Mouse (Mus musculus) limb, embryonic 12.5 days (tissue): Measurements from ENCODE around the gene Hamp2. TPM values are rescaled to one million over a fixed set of nuclear protein-coding genes. Genes with fewer than 3 reads are reported as not detected.
A peak's percentile ranks its signal among the peaks of the same experiment; 100 is the strongest.

Source experiments
- ATAC-seq: fragments of 200-750 bp; cut with Nextera tagmentation; 2 replicates; pipeline ENCODE4 v1.8.0; 2017; ENCODE audit warnings: low read depth, moderate TSS enrichment; ENCODE audit not compliant: insufficient number of reproducible peaks, insufficient read depth, low FRiP score, low TSS enrichment
- H3K27ac ChIP-seq: fragments of 300-500 bp; sonication (generic); 2 replicates; pipeline ENCODE4 v1.5.1; 2016; ENCODE audit warnings: mild to moderate bottlenecking, moderate library complexity
- H3K27me3 ChIP-seq: fragments of 300-500 bp; sonication (generic); 2 replicates; pipeline ENCODE4 v1.6.1; 2016; ENCODE audit warnings: mild to moderate bottlenecking, moderate library complexity
- H3K36me3 ChIP-seq: fragments of 300-500 bp; sonication (generic); 2 replicates; pipeline ENCODE4 v1.6.1; 2016; ENCODE audit warnings: mild to moderate bottlenecking, moderate library complexity
- H3K4me1 ChIP-seq: fragments of 300-500 bp; sonication (generic); replicated peaks from 2 replicates; pipeline ENCODE4 v1.6.1; 2016
- H3K4me2 ChIP-seq: fragments of 300-500 bp; sonication (generic); 2 replicates; pipeline ENCODE4 v1.6.1; 2016; ENCODE audit warnings: mild to moderate bottlenecking, moderate library complexity
- H3K4me3 ChIP-seq: fragments of 300-500 bp; sonication (generic); replicated peaks from 2 replicates; pipeline ENCODE4 v1.5.1; 2016; ENCODE audit warnings: mild to moderate bottlenecking
- H3K9ac ChIP-seq: fragments of 300-500 bp; sonication (generic); replicated peaks from 2 replicates; pipeline ENCODE4 v1.6.1; 2016; ENCODE audit warnings: mild to moderate bottlenecking, moderate library complexity
- H3K9me3 ChIP-seq: fragments of 300-500 bp; sonication (generic); 2 replicates; pipeline ENCODE4 v1.6.1; 2016; ENCODE audit warnings: mild to moderate bottlenecking, moderate library complexity
- WGBS: fragments of 180-500 bp; shearing (Covaris S2); methylation state at CpG from one replicate; pipeline ENCODE4 v1.1.7; 2016; 5-methylcytosine and 5-hydroxymethylcytosine counted together
- polyA plus RNA-seq: library from polyadenylated mRNA; unstranded; fragments of >200 nt; fragmentation: Nextera tagmentation; extraction: Ambion mirVana; gene quantifications from 2 replicates; pipeline ENCODE4 v1.2.1, GENCODE M21; 2016

The Hamp2 gene
- polyA plus RNA-seq, 1 experiment from 2014 or later, result not detected

- H3K36me3 ChIP-seq, result no peaks in the 10 kb centered on the region
- 69% methylated on average over 3 of the region's 3 CpGs for WGBS
- H3K27ac ChIP-seq, result no peak overlapping the region
Measured at GRCm38 (mm10) chr7:30920217-30920616, 4.3 kb downstream of the Hamp2 start.

DNA sequence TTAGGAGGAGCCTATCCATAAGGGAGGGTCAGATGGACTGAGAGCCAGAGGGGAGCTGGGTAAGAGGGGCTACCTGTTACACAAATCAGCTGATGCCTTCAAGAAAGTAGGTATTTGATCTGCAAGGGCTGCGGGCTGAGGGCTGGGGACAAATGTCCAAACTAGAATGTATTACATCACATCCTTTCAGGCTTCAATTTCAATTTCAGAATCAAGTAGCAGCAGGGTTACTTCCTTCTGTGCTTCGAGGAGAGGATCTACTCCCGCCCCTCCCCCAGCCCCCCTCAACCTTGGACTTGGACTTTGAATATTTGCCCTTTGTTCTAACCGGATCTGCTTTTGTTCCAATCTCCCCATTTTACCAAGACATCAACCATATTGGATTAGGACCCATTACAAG is 7.3 kb downstream of the Hamp2 start:
- no peak for ATAC-seq
- WGBS, result 58% methylated on average over 4 of the region's 4 CpGs
- H3K27me3 ChIP-seq, result peaks cover 2% of the 10 kb centered on the region; the same call in 1 of the 2 replicates
- peaks cover 8% of the 10 kb centered on the region for H3K4me1 ChIP-seq
- no peaks in the 10 kb centered on the region for H3K9me3 ChIP-seq
- no peak overlapping the region for H3K4me3 ChIP-seq
- H3K27ac ChIP-seq, result no peak overlapping the region
- no peaks in the 10 kb centered on the region for H3K36me3 ChIP-seq
- H3K9ac ChIP-seq, result no peak overlapping the region
- H3K4me2 ChIP-seq, result no peak overlapping the region

More at GRCm38 (mm10) chr7:30920217-30920616, 4.3 kb downstream of the Hamp2 start:
- H3K4me2 ChIP-seq, result no peak overlapping the region
- no peaks in the 10 kb centered on the region for H3K9me3 ChIP-seq
- H3K9ac ChIP-seq, result no peak overlapping the region
- no peak overlapping the region for H3K4me3 ChIP-seq
- peaks cover 3% of the 10 kb centered on the region for H3K4me1 ChIP-seq
- H3K27me3 ChIP-seq, result no peaks in the 10 kb centered on the region
- ATAC-seq, result no peak

DNA sequence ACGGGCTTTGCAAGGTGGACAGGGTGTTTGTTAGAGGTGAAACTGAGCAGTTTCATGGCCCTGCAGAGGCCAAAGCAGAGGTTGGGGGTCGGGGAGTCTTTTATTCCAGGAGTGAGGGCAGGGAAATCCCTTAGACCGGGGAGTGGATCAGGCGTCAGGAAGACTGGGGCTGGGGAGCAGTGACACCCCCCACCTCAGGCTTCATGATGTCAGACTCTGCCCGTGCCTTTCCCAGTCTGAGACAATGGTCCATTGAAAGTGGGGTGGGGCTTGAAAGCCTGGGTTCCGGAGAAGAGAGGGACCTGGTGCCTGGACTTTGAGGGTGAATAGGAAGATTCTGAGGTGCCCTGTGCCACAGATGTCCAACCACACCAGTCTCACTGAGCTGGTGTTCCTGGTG is 7.8 kb downstream of the Hamp2 start:
- H3K27ac ChIP-seq, result no peak overlapping the region
- H3K4me2 ChIP-seq, result no peak overlapping the region
- H3K27me3 ChIP-seq, result peaks cover 2% of the 10 kb centered on the region; the same call in 1 of the 2 replicates
- H3K4me3 ChIP-seq, result no peak overlapping the region
- H3K9ac ChIP-seq, result no peak overlapping the region
- peaks cover 8% of the 10 kb centered on the region for H3K4me1 ChIP-seq
- no peak for ATAC-seq
- H3K9me3 ChIP-seq, result no peaks in the 10 kb centered on the region
- 35% methylated on average over 6 of the region's 6 CpGs for WGBS
- H3K36me3 ChIP-seq, result no peaks in the 10 kb centered on the region

- 75% methylated on average over 8 of the region's 8 CpGs for WGBS
- Histone ChIP-seq H3K9me3 (no peaks in the 10 kb centered on the region), H3K4me1 (peaks cover 8% of the 10 kb centered on the region), H3K27ac (no peak within 1 kb of the TSS), H3K4me2 (no peak within 1 kb of the TSS), H3K27me3 (peaks cover 2% of the 10 kb centered on the region; the same call in 1 of the 2 replicates), H3K4me3 (no peak within 1 kb of the TSS), H3K36me3 (no peaks in the 10 kb centered on the region), H3K9ac (no peak within 1 kb of the TSS)
- ATAC-seq, result peak; percentile 18; the same call in 1 of the 2 replicates
Measured at GRCm38 (mm10) chr7:30914732-30915131, 9.7 kb downstream of the Hamp2 start, which contains the start of gene Mag. TSS of gene Mag (minus strand) at chr7:30914873.

- H3K4me2 ChIP-seq, result no peak overlapping the region
- H3K4me3 ChIP-seq, result no peak overlapping the region
- WGBS, result 79% methylated on average over 6 of the region's 6 CpGs
- peaks cover 9% of the 10 kb centered on the region for H3K27me3 ChIP-seq
- no peaks in the 10 kb centered on the region for H3K9me3 ChIP-seq
- H3K4me1 ChIP-seq, result peaks cover 16% of the 10 kb centered on the region
- H3K36me3 ChIP-seq, result no peaks in the 10 kb centered on the region
- ATAC-seq, result no peak
- no peak overlapping the region for H3K9ac ChIP-seq
- no peak overlapping the region for H3K27ac ChIP-seq
Measured at GRCm38 (mm10) chr7:30909773-30910172, 14.7 kb downstream of the Hamp2 start.

- WGBS, result 23% methylated on average over 16 of the region's 17 CpGs
- peak; percentile 33; the same call in 1 of the 2 replicates for ATAC-seq
- peak overlapping the region; percentile 34 for H3K4me3 ChIP-seq
Measured at GRCm38 (mm10) chr7:30908992-30909431, 15.5 kb downstream of the Hamp2 start.

GRCm38 (mm10) chr7:30908277-30908991 is 16.0 kb downstream of the Hamp2 start:
- Histone ChIP-seq H3K27ac (no peak overlapping the region), H3K27me3 (peaks cover 8% of the 10 kb centered on the region), H3K36me3 (no peaks in the 10 kb centered on the region), H3K4me2 (peak overlapping the region; percentile 65), H3K4me1 (peaks cover 15% of the 10 kb centered on the region), H3K9me3 (no peaks in the 10 kb centered on the region), H3K4me3 (peak overlapping the region; percentile 34), H3K9ac (no peak overlapping the region)
- WGBS, result under 1% methylated on average over 26 of the region's 26 CpGs
- ATAC-seq, result peak; percentile 73

More at GRCm38 (mm10) chr7:30908992-30909431, 15.5 kb downstream of the Hamp2 start:
- Histone ChIP-seq H3K4me2 (peak overlapping the region; percentile 65), H3K4me1 (peaks cover 16% of the 10 kb centered on the region), H3K27me3 (peaks cover 8% of the 10 kb centered on the region), H3K27ac (no peak overlapping the region), H3K36me3 (no peaks in the 10 kb centered on the region), H3K9me3 (no peaks in the 10 kb centered on the region), H3K9ac (no peak overlapping the region)

- H3K9me3 ChIP-seq, result no peaks in the 10 kb centered on the region
- peaks cover 11% of the 10 kb centered on the region for H3K27me3 ChIP-seq
- H3K4me1 ChIP-seq, result peaks cover 16% of the 10 kb centered on the region
- 57% methylated on average over 4 of the region's 4 CpGs for WGBS
- H3K9ac ChIP-seq, result no peak overlapping the region
- H3K36me3 ChIP-seq, result no peaks in the 10 kb centered on the region
- no peak overlapping the region for H3K4me2 ChIP-seq
- H3K27ac ChIP-seq, result no peak overlapping the region
- no peak overlapping the region for H3K4me3 ChIP-seq
- ATAC-seq, result no peak
Measured at GRCm38 (mm10) chr7:30904042-30904441, 20.4 kb downstream of the Hamp2 start.

GRCm38 (mm10) chr7:30895217-30895616 is 29.3 kb downstream of the Hamp2 start:
- H3K4me3 ChIP-seq, result no peak overlapping the region
- H3K27me3 ChIP-seq, result no peaks in the 10 kb centered on the region
- WGBS, result 80% methylated on average over 3 of the region's 3 CpGs
- H3K4me1 ChIP-seq, result peaks cover 5% of the 10 kb centered on the region; the same call in 1 of the 2 replicates
- no peak for ATAC-seq
- H3K27ac ChIP-seq, result no peak overlapping the region
- no peak overlapping the region for H3K4me2 ChIP-seq
- H3K36me3 ChIP-seq, result no peaks in the 10 kb centered on the region
- no peaks in the 10 kb centered on the region for H3K9me3 ChIP-seq
- no peak overlapping the region for H3K9ac ChIP-seq

- no peak for ATAC-seq
- 66% methylated on average over 3 of the region's 3 CpGs for WGBS
- Histone ChIP-seq H3K4me1 (no peaks in the 10 kb centered on the region), H3K36me3 (no peaks in the 10 kb centered on the region), H3K27ac (no peak overlapping the region), H3K4me3 (no peak overlapping the region), H3K4me2 (no peak overlapping the region), H3K27me3 (no peaks in the 10 kb centered on the region), H3K9ac (no peak overlapping the region), H3K9me3 (no peaks in the 10 kb centered on the region)
Measured at GRCm38 (mm10) chr7:30892515-30892914, 32.0 kb downstream of the Hamp2 start.

DNA sequence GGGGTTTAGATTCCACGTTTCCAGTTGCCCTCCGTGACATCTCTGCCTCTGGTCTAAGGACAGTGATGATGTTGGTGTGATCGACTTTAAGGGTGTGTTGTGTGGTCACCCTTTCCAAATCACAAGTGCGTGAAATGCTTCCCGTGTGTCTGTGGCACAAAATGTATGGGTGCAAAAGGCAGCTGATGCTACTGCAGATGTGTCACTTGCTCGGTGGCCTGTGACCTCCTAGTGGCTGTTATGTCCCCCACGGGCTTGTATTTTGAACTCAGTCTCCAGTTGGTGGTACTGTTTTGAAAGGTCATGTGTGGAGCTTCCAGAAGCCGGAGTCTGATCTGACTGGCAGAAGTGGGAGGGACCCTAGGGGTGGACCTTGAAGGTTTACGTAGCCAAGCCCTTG is 32.7 kb downstream of the Hamp2 start:
- 87% methylated on average over 9 of the region's 9 CpGs for WGBS
- Histone ChIP-seq H3K36me3 (no peaks in the 10 kb centered on the region), H3K27me3 (no peaks in the 10 kb centered on the region), H3K9ac (no peak overlapping the region), H3K4me2 (no peak overlapping the region), H3K27ac (no peak overlapping the region), H3K9me3 (no peaks in the 10 kb centered on the region), H3K4me1 (no peaks in the 10 kb centered on the region), H3K4me3 (no peak overlapping the region)
- ATAC-seq, result no peak
